Mouse (Mus musculus): ENCODE measurements around the gene Poc1b. TPM values are rescaled to one million over a fixed set of nuclear protein-coding genes. Genes with fewer than 3 reads are reported as not detected.
"Not testable (repeated sequence)": the region's sequence is repeated elsewhere in the genome, so short reads cannot be mapped to it uniquely, and the experiment has no call there.

The Poc1b gene
- polyA plus RNA-seq, 1 experiment from 2014 or later = 8.7 TPM

DNA sequence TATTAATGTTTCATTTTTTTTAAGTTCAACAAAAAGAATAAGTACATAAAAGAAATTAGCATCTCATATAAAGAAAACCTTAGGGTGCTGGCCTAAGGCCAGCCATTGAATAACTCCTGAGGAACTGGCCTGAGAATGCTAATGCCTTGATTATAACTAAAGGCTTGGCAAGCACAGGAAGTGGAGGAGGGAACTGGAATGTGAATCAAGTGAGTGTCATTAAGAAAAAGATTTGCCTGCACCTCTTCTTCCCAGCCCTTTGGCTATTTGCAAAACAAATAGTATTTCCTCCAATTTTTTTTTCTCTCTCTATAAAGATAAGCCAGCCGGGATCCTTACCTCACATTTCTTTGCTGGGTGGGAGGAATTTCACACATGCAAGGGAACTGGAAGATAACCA is 95.0 kb downstream of the Poc1b start:
- WGBS (ENCODE audit: insufficient replicate concordance) = 18% methylated on average over 1 of the region's 1 CpGs
- Histone ChIP-seq H3K4me2 (no peak overlapping the region), H3K27me3 (replicated peaks) (no peaks in the 10 kb centered on the region), H3K9ac (no peak overlapping the region), H3K9me3 (replicated peaks) (no peaks in the 10 kb centered on the region), H3K4me3 (no peak overlapping the region), H3K4me1 (peaks cover 44% of the 10 kb centered on the region), H3K36me3 (no peaks in the 10 kb centered on the region), H3K27ac (no peak overlapping the region)
- ATAC-seq = no peak

DNA sequence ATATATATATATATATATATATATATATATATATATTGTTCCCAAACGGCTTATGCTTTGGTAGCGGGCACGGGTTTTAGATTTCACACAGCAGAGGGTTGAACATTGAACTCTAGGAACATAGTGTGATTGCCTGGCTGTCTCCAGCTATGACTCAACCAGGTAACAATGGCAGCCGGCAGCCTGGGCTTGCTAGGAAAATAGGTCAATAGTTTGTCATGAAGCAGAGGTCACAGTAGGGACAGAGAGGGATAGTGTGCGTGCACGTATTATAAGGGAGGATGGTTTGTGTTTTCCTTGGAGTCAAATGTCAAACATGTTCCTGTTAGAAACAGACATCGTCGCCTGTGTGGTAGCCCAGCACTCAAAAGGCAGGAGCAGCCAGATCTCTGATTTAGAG is 95.5 kb downstream of the Poc1b start:
- no peaks in the 10 kb centered on the region for H3K27me3 ChIP-seq (replicated peaks)
- H3K4me1 ChIP-seq = peaks cover 38% of the 10 kb centered on the region
- no peak overlapping the region for H3K9ac ChIP-seq
- no peaks in the 10 kb centered on the region for H3K36me3 ChIP-seq
- 0 out of 2 replicates have a peak overlapping the region, but pooled peaks have one; percentile 7 for H3K27ac ChIP-seq
- no peak overlapping the region for H3K4me3 ChIP-seq
- H3K4me2 ChIP-seq = no peak overlapping the region
- 57% methylated on average over 8 of the region's 8 CpGs for WGBS (ENCODE audit: insufficient replicate concordance)
- H3K9me3 ChIP-seq (replicated peaks) = no peaks in the 10 kb centered on the region
- peak; percentile 22; the same call in 1 of the 2 replicates for ATAC-seq

GRCm38 (mm10) chr10:99203163-99203562 is 96.3 kb downstream of the Poc1b start:
- 44% methylated on average over 5 of the region's 5 CpGs for WGBS (ENCODE audit: insufficient replicate concordance)
- no peaks in the 10 kb centered on the region for H3K36me3 ChIP-seq
- H3K9ac ChIP-seq = peak overlapping the region; percentile 45
- peak overlapping the region; percentile 46 for H3K4me3 ChIP-seq
- H3K27ac ChIP-seq = peak overlapping the region; percentile 56; the same call in 1 of the 2 replicates
- no peak for ATAC-seq
- peaks cover 30% of the 10 kb centered on the region for H3K4me1 ChIP-seq
- H3K27me3 ChIP-seq (replicated peaks) = no peaks in the 10 kb centered on the region
- no peaks in the 10 kb centered on the region for H3K9me3 ChIP-seq (replicated peaks)
- H3K4me2 ChIP-seq = peak overlapping the region; percentile 74

DNA sequence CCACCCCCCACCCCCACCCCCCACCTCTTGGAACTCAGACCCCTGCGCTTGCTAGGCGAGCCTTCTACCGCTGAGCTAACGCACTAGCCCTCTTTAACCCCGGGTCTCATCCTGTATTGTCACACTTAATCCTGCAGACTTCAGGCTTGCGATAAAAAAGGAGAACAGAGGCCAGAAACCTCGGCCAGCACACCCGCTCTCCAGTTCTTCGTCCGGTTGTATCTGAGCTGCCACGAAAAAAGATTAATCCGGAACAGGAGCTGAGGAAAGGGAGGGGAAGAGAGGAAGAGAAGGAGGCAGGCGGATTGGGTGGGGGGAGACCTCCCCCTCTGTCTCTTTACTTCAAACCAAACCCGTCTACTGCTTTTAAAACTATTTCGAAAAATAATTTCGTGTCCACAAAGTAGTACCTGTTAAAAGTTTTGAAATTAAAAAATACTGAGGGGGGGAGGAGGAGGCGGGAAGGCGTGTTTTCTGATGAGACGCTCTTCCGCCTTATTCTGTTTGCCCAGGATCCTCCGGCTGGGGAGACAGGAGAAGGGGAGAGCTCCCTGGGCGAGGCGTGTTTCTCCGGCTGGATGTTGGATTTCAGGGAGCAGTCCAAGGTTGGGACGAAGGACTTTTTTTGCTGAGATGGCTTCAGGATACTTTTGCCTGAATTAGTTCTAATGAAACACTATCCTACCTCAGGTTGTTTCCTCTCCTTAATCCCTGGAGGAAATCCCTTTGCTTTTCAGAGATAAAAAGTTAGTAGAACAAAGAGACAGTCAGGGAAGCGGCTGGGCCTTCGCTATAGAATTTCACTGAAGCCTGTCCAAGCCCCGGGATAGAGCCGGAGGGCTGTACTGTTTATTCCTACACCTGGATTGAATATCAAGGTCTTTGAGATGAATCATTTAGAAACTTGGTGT is 97.0 kb downstream of the Poc1b start:
- 1% methylated on average over 29 of the region's 29 CpGs for WGBS (ENCODE audit: insufficient replicate concordance)
- H3K9ac ChIP-seq = peak overlapping the region; percentile 45
- peak; percentile 44; the same call in 1 of the 2 replicates for ATAC-seq

GRCm38 (mm10) chr10:99204553-99204952 is 97.7 kb downstream of the Poc1b start:
- WGBS (ENCODE audit: insufficient replicate concordance) = 5% methylated on average over 11 of the region's 11 CpGs
- Histone ChIP-seq H3K9me3 (replicated peaks) (no peaks in the 10 kb centered on the region), H3K4me3 (peak overlapping the region; percentile 46), H3K4me2 (peak overlapping the region; percentile 74), H3K27ac (peak overlapping the region; percentile 56; the same call in 1 of the 2 replicates), H3K4me1 (peaks cover 20% of the 10 kb centered on the region), H3K9ac (peak overlapping the region; percentile 37), H3K27me3 (replicated peaks) (no peaks in the 10 kb centered on the region), H3K36me3 (no peaks in the 10 kb centered on the region)
- no peak for ATAC-seq

More for the DNA sequence above, 97.0 kb downstream of the Poc1b start:
- Histone ChIP-seq H3K36me3 (no peaks in the 10 kb centered on the region), H3K4me2 (peak overlapping the region; percentile 74), H3K27ac (peak overlapping the region; percentile 56; the same call in 1 of the 2 replicates), H3K4me3 (peak overlapping the region; percentile 46), H3K27me3 (replicated peaks) (no peaks in the 10 kb centered on the region), H3K4me1 (peaks cover 23% of the 10 kb centered on the region), H3K9me3 (replicated peaks) (no peaks in the 10 kb centered on the region)

GRCm38 (mm10) chr10:99207121-99207520 is 100.3 kb downstream of the Poc1b start:
- Histone ChIP-seq H3K9ac (no peak overlapping the region), H3K4me2 (no peak overlapping the region), H3K9me3 (replicated peaks) (no peaks in the 10 kb centered on the region), H3K36me3 (no peaks in the 10 kb centered on the region), H3K27ac (no peak overlapping the region), H3K4me3 (no peak overlapping the region), H3K4me1 (peaks cover 20% of the 10 kb centered on the region), H3K27me3 (replicated peaks) (no peaks in the 10 kb centered on the region)
- 15% methylated on average over 2 of the region's 2 CpGs for WGBS (ENCODE audit: insufficient replicate concordance)
- ATAC-seq = no peak

- H3K4me2 ChIP-seq = no peak overlapping the region
- H3K4me1 ChIP-seq = peaks cover 6% of the 10 kb centered on the region; the same call in 1 of the 2 replicates
- ATAC-seq = no peak
- H3K27me3 ChIP-seq (replicated peaks) = no peaks in the 10 kb centered on the region
- no peaks in the 10 kb centered on the region for H3K36me3 ChIP-seq
- 66% methylated on average over 13 of the region's 13 CpGs for WGBS (ENCODE audit: insufficient replicate concordance)
- H3K9ac ChIP-seq = no peak overlapping the region
- no peak overlapping the region for H3K27ac ChIP-seq
- H3K4me3 ChIP-seq = no peak overlapping the region
- no peaks in the 10 kb centered on the region for H3K9me3 ChIP-seq (replicated peaks)
These were observed 102.4 kb downstream of the Poc1b start for GRCm38 (mm10) chr10:99209146-99209800.

DNA sequence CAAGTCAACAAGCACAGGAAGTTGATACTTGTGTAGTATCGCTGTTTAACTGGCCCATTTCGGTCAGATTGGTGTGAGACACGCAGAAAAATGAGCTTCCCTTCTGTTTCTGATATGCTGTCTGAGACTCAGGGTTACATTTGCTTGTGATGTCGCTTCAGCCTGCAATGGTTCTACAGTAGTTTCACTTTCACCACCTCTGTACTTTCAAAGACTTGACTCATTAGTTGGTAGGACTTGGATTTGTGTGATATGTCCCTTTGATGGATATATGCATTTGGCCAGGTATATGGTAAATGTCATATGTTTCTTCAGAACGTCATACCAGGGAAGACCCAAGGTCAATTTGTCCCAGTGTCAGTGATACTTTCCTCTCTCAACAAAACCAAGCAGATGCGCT is 104.2 kb downstream of the Poc1b start:
- ATAC-seq = no peak
- H3K4me2 ChIP-seq = no peak overlapping the region
- no peak overlapping the region for H3K9ac ChIP-seq
- 75% methylated on average over 6 of the region's 6 CpGs for WGBS (ENCODE audit: insufficient replicate concordance)
- no peaks in the 10 kb centered on the region for H3K27me3 ChIP-seq (replicated peaks)
- H3K36me3 ChIP-seq = no peaks in the 10 kb centered on the region
- H3K4me3 ChIP-seq = no peak overlapping the region
- H3K9me3 ChIP-seq (replicated peaks) = no peaks in the 10 kb centered on the region
- H3K27ac ChIP-seq = no peak overlapping the region
- no peaks in the 10 kb centered on the region for H3K4me1 ChIP-seq

DNA sequence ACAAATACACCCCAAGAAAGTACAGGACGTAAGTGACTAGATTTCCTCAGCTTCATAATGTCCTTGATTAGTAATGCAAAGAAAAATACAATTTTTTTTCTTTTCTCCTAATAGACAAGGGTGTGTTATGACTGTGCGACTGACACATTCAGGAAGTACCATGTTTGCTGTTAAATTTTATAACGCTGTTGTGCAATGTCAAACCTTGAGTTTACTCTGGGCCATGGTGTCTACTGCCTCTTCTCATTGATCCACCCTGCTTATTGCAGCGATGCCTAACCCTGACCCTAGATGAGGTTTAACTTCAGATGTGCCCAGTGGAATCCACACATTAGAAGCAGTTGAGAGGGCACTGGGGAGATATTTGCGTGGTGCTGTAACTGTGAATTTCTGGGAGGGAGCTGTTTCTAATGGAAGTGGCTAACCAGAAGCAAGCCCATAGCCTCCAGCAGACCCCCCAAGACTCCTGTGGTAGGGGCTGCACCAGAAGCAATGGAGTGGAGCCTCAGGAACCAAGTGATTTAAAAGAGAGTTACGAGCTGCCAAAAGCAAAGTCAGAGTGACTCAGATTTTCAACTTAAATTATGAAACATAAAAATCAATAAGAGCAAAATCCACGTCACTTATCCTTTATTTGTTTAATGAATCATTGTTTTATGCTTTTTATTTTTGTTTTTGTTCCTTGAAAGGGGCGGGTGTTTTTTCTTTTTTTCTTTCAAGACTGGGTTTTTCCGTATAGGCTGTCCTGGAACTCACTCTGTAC is 104.8 kb downstream of the Poc1b start:
- H3K9me3 ChIP-seq (replicated peaks) = no peaks in the 10 kb centered on the region
- no peak overlapping the region for H3K4me2 ChIP-seq
- 0 out of 2 replicates have a peak, but pooled peaks have one; percentile 47 for ATAC-seq
- WGBS (ENCODE audit: insufficient replicate concordance) = 66% methylated on average over 9 of the region's 9 CpGs
- no peaks in the 10 kb centered on the region for H3K27me3 ChIP-seq (replicated peaks)
- no peak overlapping the region for H3K9ac ChIP-seq
- H3K27ac ChIP-seq = no peak overlapping the region
- no peak overlapping the region for H3K4me3 ChIP-seq
- H3K36me3 ChIP-seq = no peaks in the 10 kb centered on the region
- H3K4me1 ChIP-seq = no peaks in the 10 kb centered on the region

DNA sequence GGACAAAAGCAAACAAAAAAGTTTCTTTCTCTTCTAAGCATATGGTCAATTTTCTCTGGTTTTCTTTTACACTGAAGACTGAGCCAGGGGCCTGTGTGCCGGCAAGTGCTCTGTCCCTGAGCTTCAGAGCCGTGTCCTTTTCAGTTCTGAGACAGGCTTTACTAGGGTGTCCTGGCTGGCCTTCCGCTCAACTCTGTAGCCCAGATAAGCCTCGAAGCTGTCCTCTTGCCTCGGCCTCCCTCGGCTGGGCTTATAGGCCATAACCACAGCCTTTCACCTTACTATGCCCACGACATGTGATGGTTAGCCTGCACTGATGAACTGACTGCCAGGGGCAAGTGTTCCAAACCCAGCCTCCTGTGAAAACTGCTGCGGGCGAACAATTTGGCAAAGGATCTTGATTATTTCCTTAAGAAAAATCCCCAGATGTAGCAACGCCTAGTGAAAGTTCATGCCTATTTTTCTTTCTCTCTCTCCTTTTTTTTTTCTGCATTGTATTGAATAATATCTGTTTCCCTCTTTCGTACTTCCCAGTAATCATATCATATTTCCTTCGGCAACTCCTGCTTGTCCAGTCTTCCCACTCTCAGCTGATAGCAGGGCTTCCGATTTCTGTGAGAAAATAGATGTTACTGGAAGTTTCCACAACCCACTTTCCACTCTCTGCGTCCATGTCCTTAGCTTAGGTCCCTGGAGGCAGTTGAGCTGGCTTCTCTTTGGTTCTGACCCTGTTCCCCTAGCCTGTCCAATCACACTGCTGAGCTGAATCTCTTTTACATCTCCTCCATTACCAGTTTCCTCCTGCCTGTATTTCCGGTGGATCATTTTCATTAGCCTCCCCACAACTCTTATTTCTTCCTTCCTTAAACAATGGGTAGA is 107.8 kb downstream of the Poc1b start:
- WGBS (ENCODE audit: insufficient replicate concordance) = 64% methylated on average over 15 of the region's 15 CpGs
- Histone ChIP-seq H3K4me3 (no peak overlapping the region), H3K9ac (no peak overlapping the region), H3K4me1 (no peaks in the 10 kb centered on the region), H3K9me3 (replicated peaks) (no peaks in the 10 kb centered on the region), H3K36me3 (no peaks in the 10 kb centered on the region), H3K4me2 (no peak overlapping the region), H3K27ac (no peak overlapping the region), H3K27me3 (replicated peaks) (no peaks in the 10 kb centered on the region)
- ATAC-seq = no peak

- not testable (repeated sequence) for H3K36me3 ChIP-seq; H3K27me3 ChIP-seq (replicated peaks); H3K4me3 ChIP-seq; ATAC-seq; H3K9ac ChIP-seq; H3K27ac ChIP-seq; H3K9me3 ChIP-seq (replicated peaks); H3K4me2 ChIP-seq; H3K4me1 ChIP-seq
- WGBS (ENCODE audit: insufficient replicate concordance) = 80% methylated on average over 15 of the region's 15 CpGs
These were observed 109.7 kb downstream of the Poc1b start for GRCm38 (mm10) chr10:99216570-99216969.
